Mouse (Mus musculus) myocyte (in vitro differentiated cells): Measurements from ENCODE around the gene Mgst2. TPM values are rescaled to one million over a fixed set of nuclear protein-coding genes. Genes with fewer than 3 reads are reported as not detected.

ENCODE experiments used
- H3K27me3 ChIP-seq: one replicate; pipeline ENCODE4 v1.6.1; 2011; ENCODE audit not compliant: control insufficient read depth, insufficient read depth, insufficient read length
- H3K36me3 ChIP-seq: one replicate; pipeline ENCODE4 v1.6.1; 2011; ENCODE audit not compliant: control insufficient read depth, insufficient read depth
- H3K4me2 ChIP-seq: one replicate; pipeline ENCODE4 v1.6.1; 2011; ENCODE audit warnings: low read depth, control low read depth
- H3K4me3 ChIP-seq: one replicate; pipeline ENCODE4 v1.5.1; 2011; ENCODE audit warnings: mild to moderate bottlenecking, control low read depth, moderate library complexity
- H3K79me2 ChIP-seq: one replicate; pipeline ENCODE4 v1.6.1; 2011; ENCODE audit not compliant: control insufficient read depth, insufficient read depth
- H3ac ChIP-seq: one replicate; pipeline ENCODE4 v1.6.1; 2011; ENCODE audit not compliant: control insufficient read depth, insufficient read length
- CEBPB ChIP-seq: IDR thresholded peaks from 2 replicates; pipeline ENCODE4 v1.6.1; 2011; ENCODE audit warnings: mild to moderate bottlenecking, moderate library complexity; ENCODE audit not compliant: poor library complexity, insufficient read depth, severe bottlenecking
- E2F4 ChIP-seq: IDR thresholded peaks from one replicate; pipeline ENCODE4 v1.6.1; 2011; ENCODE audit warnings: mild to moderate bottlenecking, control low read depth, moderate library complexity; ENCODE audit not compliant: insufficient read depth
- MAX ChIP-seq: IDR thresholded peaks from one replicate; pipeline ENCODE4 v1.6.1; 2011; ENCODE audit warnings: low read depth, mild to moderate bottlenecking, control low read depth
- MYOD1 ChIP-seq, 3 experiments: IDR thresholded peaks; one replicate each; pipeline ENCODE4 v1.6.1; 2011; ENCODE audit warnings: control low read depth in 2 of 3, low read depth in 2 of 3, mild to moderate bottlenecking in 2 of 3, moderate library complexity in 1 of 3; ENCODE audit not compliant: insufficient read length in 2 of 3, control insufficient read depth in 1 of 3
- MYOG ChIP-seq, 3 experiments: IDR thresholded peaks; one replicate each; pipeline ENCODE4 v1.6.1; 2011; ENCODE audit warnings: control low read depth in 2 of 3, low read depth in 2 of 3, mild to moderate bottlenecking in 2 of 3; ENCODE audit not compliant: insufficient read length in 2 of 3, control insufficient read depth in 1 of 3, insufficient read depth in 1 of 3
- POLR2A ChIP-seq: IDR thresholded peaks from one replicate; pipeline ENCODE4 v1.6.1; 2011; ENCODE audit warnings: low read depth, mild to moderate bottlenecking, control low read depth, moderate library complexity; ENCODE audit not compliant: insufficient read length
- POLR2AphosphoS2 ChIP-seq: IDR thresholded peaks from one replicate; pipeline ENCODE4 v1.6.1; 2011; ENCODE audit warnings: low read depth, control low read depth; ENCODE audit not compliant: insufficient read length
- REST ChIP-seq: IDR thresholded peaks from one replicate; pipeline ENCODE4 v1.6.1; 2011; ENCODE audit warnings: mild to moderate bottlenecking, control low read depth, moderate library complexity; ENCODE audit not compliant: insufficient read depth, insufficient read length
- SRF ChIP-seq: IDR thresholded peaks from one replicate; pipeline ENCODE4 v1.6.1; 2011; ENCODE audit warnings: low read depth; ENCODE audit not compliant: control insufficient read depth, insufficient read length
- TCF12 ChIP-seq: IDR thresholded peaks from one replicate; pipeline ENCODE4 v1.6.1; 2011; ENCODE audit warnings: mild to moderate bottlenecking, control low read depth; ENCODE audit not compliant: poor library complexity, insufficient read depth, severe bottlenecking
- TCF3 ChIP-seq: IDR thresholded peaks from one replicate; pipeline ENCODE4 v1.6.1; 2011; ENCODE audit warnings: low read depth, control low read depth; ENCODE audit not compliant: insufficient read length
- USF1 ChIP-seq: IDR thresholded peaks from one replicate; pipeline ENCODE4 v1.6.1; 2011; ENCODE audit warnings: low read depth, mild to moderate bottlenecking, control low read depth, moderate library complexity
- polyA plus RNA-seq: library from polyadenylated mRNA; unstranded; fragments of >200 nt; fragmentation: generic; extraction: Trizol; gene quantifications from one replicate; pipeline ENCODE4 v1.2.1, GENCODE M21; 2012; ENCODE audit warnings: missing spikeins

The Mgst2 gene
- polyA plus RNA-seq, 1 experiment = 3.0 TPM

GRCm38 (mm10) chr3:51694576-51694975, 34.4 kb downstream of the Mgst2 start:
- no peaks in the 10 kb centered on the region for H3K79me2 ChIP-seq
- no peak for TF ChIP-seq POLR2A
- TF ChIP-seq MYOG (IDR thresholded peaks at IDR 0.05; ENCODE audit: control insufficient read depth in 1 of 3, insufficient read depth in 1 of 3, insufficient read length in 2 of 3, low read depth in 2 of 3) = no peak
- no peak for TF ChIP-seq TCF12
- TF ChIP-seq USF1 = no peak
- no peak for TF ChIP-seq MAX
- no peak for TF ChIP-seq REST
- no peak for TF ChIP-seq CEBPB
- H3K27me3 ChIP-seq = no peaks in the 10 kb centered on the region
- H3ac ChIP-seq = no peak overlapping the region
- H3K36me3 ChIP-seq = peaks cover 2% of the 10 kb centered on the region
- no peak overlapping the region for H3K4me3 ChIP-seq
- H3K4me2 ChIP-seq = no peak overlapping the region

- no peak for TF ChIP-seq POLR2AphosphoS2
- TF ChIP-seq E2F4 = no peak
- no peak for TF ChIP-seq TCF3
- TF ChIP-seq SRF = no peak
- TF ChIP-seq MYOD1 (IDR thresholded peaks at IDR 0.05; ENCODE audit: control insufficient read depth in 1 of 3, insufficient read length in 2 of 3, low read depth in 2 of 3) = no peak
- no peak for TF ChIP-seq CEBPB
- TF ChIP-seq POLR2A = no peak
- TF ChIP-seq REST = no peak
- TF ChIP-seq TCF12 = no peak
- no peak for TF ChIP-seq USF1
- TF ChIP-seq MYOG (IDR thresholded peaks at IDR 0.05; ENCODE audit: control insufficient read depth in 1 of 3, insufficient read depth in 1 of 3, insufficient read length in 2 of 3, low read depth in 2 of 3) = no peak
- TF ChIP-seq MAX = no peak
- H3K4me2 ChIP-seq = no peak overlapping the region
- no peaks in the 10 kb centered on the region for H3K79me2 ChIP-seq
- no peak overlapping the region for H3ac ChIP-seq
- no peaks in the 10 kb centered on the region for H3K27me3 ChIP-seq
- no peak overlapping the region for H3K4me3 ChIP-seq
- H3K36me3 ChIP-seq = no peaks in the 10 kb centered on the region
Observed at GRCm38 (mm10) chr3:51695713-51696112, 35.6 kb downstream of the Mgst2 start.

DNA sequence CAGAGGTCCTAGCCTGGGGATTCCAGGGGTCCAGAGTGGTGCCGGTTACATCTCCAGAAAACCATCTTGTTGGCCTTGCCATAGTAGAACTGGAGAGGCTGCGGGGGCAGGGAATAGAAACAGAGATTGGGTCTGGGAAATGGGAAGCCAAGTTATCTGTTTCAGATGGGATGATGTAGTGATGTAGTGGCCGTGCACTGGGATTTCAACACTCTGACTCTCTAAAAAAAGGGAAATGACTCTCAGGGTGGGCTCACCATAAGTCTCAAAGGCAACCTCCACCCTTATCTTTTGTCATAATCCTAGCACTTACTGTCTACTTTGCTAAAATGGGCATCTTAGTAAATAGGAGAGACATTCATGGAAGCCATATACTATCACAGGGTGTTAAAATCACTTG, 37.8 kb downstream of the Mgst2 start:
- no peak overlapping the region for H3K4me2 ChIP-seq
- no peaks in the 10 kb centered on the region for H3K27me3 ChIP-seq
- H3K36me3 ChIP-seq = no peaks in the 10 kb centered on the region
- H3ac ChIP-seq = no peak overlapping the region
- H3K79me2 ChIP-seq = no peaks in the 10 kb centered on the region
- TF ChIP-seq USF1 = no peak
- TF ChIP-seq MYOD1 (IDR thresholded peaks at IDR 0.05; ENCODE audit: control insufficient read depth in 1 of 3, insufficient read length in 2 of 3, low read depth in 2 of 3) = no peak
- TF ChIP-seq POLR2A = no peak
- no peak overlapping the region for H3K4me3 ChIP-seq

- Histone ChIP-seq H3ac (no peak overlapping the region), H3K4me3 (no peak overlapping the region), H3K27me3 (no peaks in the 10 kb centered on the region), H3K36me3 (no peaks in the 10 kb centered on the region), H3K4me2 (no peak overlapping the region), H3K79me2 (no peaks in the 10 kb centered on the region)
- no peak for TF ChIP-seq USF1
- no peak for TF ChIP-seq POLR2A
- TF ChIP-seq TCF12 = no peak
- TF ChIP-seq E2F4 = no peak
- no peak for TF ChIP-seq REST
- no peak for TF ChIP-seq SRF
- no peak for TF ChIP-seq CEBPB
- no peak for TF ChIP-seq MAX
- no peak for TF ChIP-seq MYOD1 (IDR thresholded peaks at IDR 0.05; ENCODE audit: control insufficient read depth in 1 of 3, insufficient read length in 2 of 3, low read depth in 2 of 3)
- TF ChIP-seq MYOG (IDR thresholded peaks at IDR 0.05; ENCODE audit: control insufficient read depth in 1 of 3, insufficient read depth in 1 of 3, insufficient read length in 2 of 3, low read depth in 2 of 3) = no peak
- no peak for TF ChIP-seq TCF3
- TF ChIP-seq POLR2AphosphoS2 = no peak
Observed at GRCm38 (mm10) chr3:51700123-51700522, 40.0 kb downstream of the Mgst2 start.

GRCm38 (mm10) chr3:51700731-51701280, 40.6 kb downstream of the Mgst2 start:
- TF ChIP-seq REST (no peak), USF1 (no peak), POLR2AphosphoS2 (no peak), TCF12 (no peak), MYOD1 (IDR thresholded peaks at IDR 0.05; ENCODE audit: control insufficient read depth in 1 of 3, insufficient read length in 2 of 3, low read depth in 2 of 3) (no peak), POLR2A (no peak), SRF (no peak), MYOG (IDR thresholded peaks at IDR 0.05; ENCODE audit: control insufficient read depth in 1 of 3, insufficient read depth in 1 of 3, insufficient read length in 2 of 3, low read depth in 2 of 3) (no peak)
- Histone ChIP-seq H3K4me3 (no peak overlapping the region), H3K36me3 (no peaks in the 10 kb centered on the region), H3K4me2 (peak overlapping the region; percentile 55), H3K79me2 (no peaks in the 10 kb centered on the region), H3ac (no peak overlapping the region), H3K27me3 (no peaks in the 10 kb centered on the region)
